In the genomic region with DNA sequence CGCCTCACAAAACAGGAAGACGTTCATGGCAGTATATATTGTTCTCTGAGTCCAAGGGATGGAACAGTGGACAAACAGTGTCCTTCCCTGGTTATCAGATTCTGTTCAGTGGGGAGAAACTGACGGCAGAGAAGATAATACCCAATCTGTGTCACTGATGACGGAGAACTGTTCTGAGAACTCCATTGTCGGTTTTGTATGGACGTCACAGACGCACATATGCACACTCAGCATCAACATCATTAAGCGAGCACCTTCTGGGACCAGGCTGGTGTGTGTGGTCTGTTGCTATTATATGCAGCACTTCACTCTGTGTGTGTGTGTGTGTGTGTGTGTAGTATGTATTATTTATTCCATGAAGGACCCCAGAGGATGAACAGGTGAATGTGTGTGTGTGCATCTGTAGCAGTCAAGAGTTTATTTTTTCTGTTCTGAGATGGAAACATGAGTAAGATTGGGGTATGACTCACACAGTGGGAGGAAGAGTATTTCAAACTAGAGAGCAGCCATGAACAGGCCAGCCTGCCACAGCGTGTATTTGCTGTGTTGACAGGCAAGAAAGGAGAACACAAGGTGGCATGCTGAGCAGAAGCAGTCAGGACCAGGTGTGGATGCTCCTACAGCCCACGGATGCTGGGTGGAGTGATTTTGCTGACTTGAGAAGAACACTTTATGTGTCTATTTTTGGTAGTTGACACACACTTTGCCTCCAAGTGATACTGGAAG, we compare ENCODE assay signal across 8 mouse cellular contexts. TPM values are rescaled to one million over a fixed set of nuclear protein-coding genes. Genes with fewer than 3 reads are reported as not detected.
DNase-seq lines count a peak whose midpoint lies in the region; ATAC-seq and TF ChIP-seq lines count a peak whose summit lies in the region.

No protein-coding gene starts in this region.

- H3K9ac ChIP-seq in midbrain, embryonic 16.5 days (ENCODE audit: low read depth, low read length) = peak overlapping the region; percentile 87

- peak overlapping the region; percentile 86 for H3K4me2 ChIP-seq in midbrain, embryonic 16.5 days (ENCODE audit: low read length)

- H3K4me1 ChIP-seq in spleen, adult 2 months (ENCODE audit: control insufficient read depth, insufficient read depth, insufficient read length) = peaks cover 10% of the 10 kb centered on the region; the same call in 1 of the 2 replicates
- peaks cover 18% of the 10 kb centered on the region for H3K4me1 ChIP-seq in midbrain, embryonic 16.5 days (ENCODE audit: control insufficient read depth, insufficient read depth, low read length)

- H3K27me3 ChIP-seq in spleen, adult 2 months (ENCODE audit: control insufficient read depth, insufficient read depth, low read length) = no peaks in the 10 kb centered on the region
- H3K27me3 ChIP-seq in midbrain, embryonic 16.5 days (ENCODE audit: control insufficient read depth, insufficient read depth, low read depth, low read length) = no peaks in the 10 kb centered on the region

- peak overlapping the region; percentile 26; the same call in 1 of the 2 replicates for H3K27ac ChIP-seq in spleen, adult 2 months (ENCODE audit: insufficient read depth, low read length)
- H3K27ac ChIP-seq in midbrain, embryonic 16.5 days (ENCODE audit: low read length) = peak overlapping the region; percentile 87; the same call in 1 of the 2 replicates

- no peaks in the 10 kb centered on the region for H3K9me3 ChIP-seq in midbrain, embryonic 16.5 days (replicated peaks; ENCODE audit: control insufficient read depth, low read length, poor library complexity, severe bottlenecking)

- WGBS in spleen, adult 2 months = 55% methylated on average over 10 of the region's 10 CpGs
- 47% methylated on average over 10 of the region's 10 CpGs for WGBS in midbrain, embryonic 16.5 days

- no peak for ATAC-seq in midbrain, embryonic 16.5 days

- peak overlapping the region; percentile 61; the same call in 1 of the 2 replicates for H3K4me3 ChIP-seq in spleen, adult 2 months (ENCODE audit: extremely low read depth, insufficient read depth, insufficient read length)
- H3K4me3 ChIP-seq in midbrain, embryonic 16.5 days (ENCODE audit: low read depth, low read length) = peak overlapping the region; percentile 65

- TF ChIP-seq POLR2A in spleen, adult 2 months (IDR thresholded peaks at IDR 0.05; ENCODE audit: low read depth, low read length) = no peak

- TF ChIP-seq CTCF in spleen, adult 2 months (IDR thresholded peaks at IDR 0.05; ENCODE audit: extremely low read depth, insufficient read depth, insufficient read length, insufficient replicate concordance) = no peak

- peak; percentile 89 for DNase-seq in heart, adult 11 months
- DNase-seq in heart, adult 18-20 months = no peak
- no peak for DNase-seq in spleen, adult 2 months (ENCODE audit: low read depth in 1 of 2, low spot score in 2 of 2)
- DNase-seq in spleen, postnatal 10 days (ENCODE audit: low spot score in 2 of 2) = no peak
- peak; percentile 95 for DNase-seq in induced T-regulatory cell, adult 2 months (ENCODE audit: low read depth)
- no peak for DNase-seq in urinary bladder, postnatal 25 days (ENCODE audit: low spot score)
- DNase-seq in thymus, postnatal 36 days = no peak

- no peaks in the 10 kb centered on the region for H3K36me3 ChIP-seq in spleen, adult 2 months (ENCODE audit: control insufficient read depth, insufficient read depth, low read length)
- H3K36me3 ChIP-seq in midbrain, embryonic 16.5 days (ENCODE audit: control insufficient read depth, insufficient read depth, low read length) = no peaks in the 10 kb centered on the region

RNA-seq across cellular contexts. Expression of gene Tnfrsf9, which starts 1.0 kb away (rescaled TPM):
- under 1 TPM; 0.12 to 0.46 TPM for total RNA-seq in heart, adult 18-20 months (2021)
- 2.2 and 4.0 TPM in 2 replicates for polyA plus RNA-seq in spleen, adult 2 months (2012; rRNA removed)
- 0.27 and 0.38 TPM in 2 replicates for polyA plus RNA-seq in midbrain, embryonic 16.5 days (2015; fragmentation: Nextera tagmentation; extraction: Ambion mirVana)

RNA-seq across cellular contexts. Expression of gene Park7, which starts 1.1 kb away (rescaled TPM):
- total RNA-seq in heart, adult 18-20 months (2021) = 100 to 1,000 TPM; 270 to 278 TPM
- polyA plus RNA-seq in spleen, adult 2 months (2012; rRNA removed) = 51.4 and 56.9 TPM in 2 replicates
- polyA plus RNA-seq in midbrain, embryonic 16.5 days (2015; fragmentation: Nextera tagmentation; extraction: Ambion mirVana) = 359 and 371 TPM in 2 replicates

Comparison
In these comparisons a context has a peak if more than half of its experiments do, and no peak if none do; other contexts are left out.
1. DNase-seq: peak in heart, adult 11 months (single experiment) and induced T-regulatory cell, adult 2 months (single experiment); none in heart, adult 18-20 months (0 of 2), spleen, adult 2 months (0 of 2), spleen, postnatal 10 days (0 of 2), urinary bladder, postnatal 25 days (single experiment) and thymus, postnatal 36 days (0 of 2).